Mouse (Mus musculus) lung, adult 2 months (tissue): ENCODE results near the gene Gm20662.

Experiments used
- CTCF ChIP-seq: fragments of 200-500 bp; IDR thresholded peaks from 2 replicates; pipeline ENCODE4 v1.5.1; 2011; ENCODE audit warnings: mild to moderate bottlenecking, low read length, control low read depth; ENCODE audit not compliant: insufficient read depth
- POLR2A ChIP-seq: fragments of 200-500 bp; IDR thresholded peaks from 2 replicates; pipeline ENCODE4 v1.6.1; 2011; ENCODE audit warnings: low read depth, mild to moderate bottlenecking, control low read depth, low read length, borderline replicate concordance; ENCODE audit errors: extremely low read depth

DNA sequence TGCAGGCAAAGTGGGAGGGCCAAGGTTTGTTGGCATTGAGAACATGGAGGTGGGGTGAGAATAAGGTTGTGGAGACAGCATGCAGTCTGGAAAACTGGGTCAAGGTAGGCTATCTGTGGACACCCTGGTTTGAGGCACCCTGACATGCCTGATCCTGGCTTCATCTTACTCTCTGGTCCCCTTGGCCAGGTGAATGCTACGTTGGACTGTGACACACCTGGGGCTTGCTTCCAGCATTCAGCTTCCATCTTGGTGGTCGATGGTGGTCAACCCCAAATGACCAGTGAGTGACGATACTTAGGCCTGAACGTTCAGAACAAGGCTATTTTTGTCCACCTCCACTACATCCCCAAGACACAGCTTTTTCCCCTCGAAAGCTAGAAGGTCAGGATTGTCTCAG is at the start of gene Gm20662:
- TF ChIP-seq CTCF (no peak), POLR2A (no peak)
